Mouse (Mus musculus) G1E (cell line): ENCODE measurements around the gene Dgkb. TPM values are rescaled to one million over a fixed set of nuclear protein-coding genes. Genes with fewer than 3 reads are reported as not detected.
A peak's percentile ranks its signal among the peaks of the same experiment; 100 is the strongest.

Experiments
- ATAC-seq: 2 replicates; pipeline ENCODE4 v1.8.0; 2016; ENCODE audit warnings: mild to moderate bottlenecking; ENCODE audit not compliant: insufficient number of reproducible peaks, poor library complexity, low FRiP score, severe bottlenecking; ENCODE audit errors: extremely low read depth
- DNase-seq: peaks from one replicate; pipeline ENCODE4 v3.0.0; 2012; ENCODE audit warnings: low spot score
- H3K27me3 ChIP-seq: 2 replicates; pipeline ENCODE4 v1.6.1; 2012; ENCODE audit warnings: mild to moderate bottlenecking, low read length, inconsistent platforms; ENCODE audit not compliant: insufficient read depth
- H3K36me3 ChIP-seq: replicated peaks from 2 replicates; pipeline ENCODE3; 2012; ENCODE audit warnings: mild to moderate bottlenecking, inconsistent platforms
- H3K4me1 ChIP-seq: 2 replicates; pipeline ENCODE4 v1.6.1; 2012; ENCODE audit warnings: low read depth, low read length, inconsistent platforms, mixed read lengths; ENCODE audit not compliant: insufficient read depth
- H3K4me3 ChIP-seq: 2 replicates; pipeline ENCODE4 v1.5.1; 2012; ENCODE audit warnings: low read depth, mild to moderate bottlenecking, inconsistent platforms, low read length, moderate library complexity, mixed read lengths
- H3K9me3 ChIP-seq: replicated peaks from 2 replicates; pipeline ENCODE4 v1.6.1; 2012; ENCODE audit warnings: inconsistent platforms
- CTCF ChIP-seq: IDR thresholded peaks from 2 replicates; pipeline ENCODE4 v1.5.1; 2012; ENCODE audit warnings: low read depth, low read length, inconsistent platforms, mixed read lengths
- GATA1 ChIP-seq: IDR thresholded peaks from 2 replicates; pipeline ENCODE4 v1.6.1; 2012; ENCODE audit warnings: borderline replicate concordance, low read length, inconsistent platforms, mixed read lengths
- GATA2 ChIP-seq: IDR thresholded peaks from 2 replicates; pipeline ENCODE4 v1.6.1; 2012; ENCODE audit warnings: low read depth, low read length, inconsistent platforms, borderline replicate concordance
- POLR2AphosphoS5 ChIP-seq: IDR thresholded peaks from 2 replicates; pipeline ENCODE4 v1.6.1; 2012; ENCODE audit warnings: low read depth, low read length, inconsistent platforms; ENCODE audit not compliant: insufficient replicate concordance
- TAL1 ChIP-seq: conservative IDR thresholded peaks from 2 replicates; pipeline ENCODE4 v1.6.1; 2012; ENCODE audit warnings: low read depth, low read length, inconsistent platforms, mixed read lengths
- polyA plus RNA-seq: library from polyadenylated mRNA; stranded (reverse); fragments of >175 nt; gene quantifications from 2 replicates; pipeline ENCODE4 v1.2.3, GENCODE M21; 2012
- total RNA-seq, 2 experiments: library from RNA; stranded (forward) in 1 of 2; stranded (reverse) in 1 of 2; fragments of 200-1000 nt in 1 of 2; fragments of >200 nt in 1 of 2; fragmentation: Nextera tagmentation in 1 of 2; gene quantifications; 2 replicates each; pipeline ENCODE4 v1.2.3; 2014 to 2017

Gene Dgkb
- total and polyA plus RNA-seq, 3 experiments: 0.33 TPM; not detected in 2

DNA sequence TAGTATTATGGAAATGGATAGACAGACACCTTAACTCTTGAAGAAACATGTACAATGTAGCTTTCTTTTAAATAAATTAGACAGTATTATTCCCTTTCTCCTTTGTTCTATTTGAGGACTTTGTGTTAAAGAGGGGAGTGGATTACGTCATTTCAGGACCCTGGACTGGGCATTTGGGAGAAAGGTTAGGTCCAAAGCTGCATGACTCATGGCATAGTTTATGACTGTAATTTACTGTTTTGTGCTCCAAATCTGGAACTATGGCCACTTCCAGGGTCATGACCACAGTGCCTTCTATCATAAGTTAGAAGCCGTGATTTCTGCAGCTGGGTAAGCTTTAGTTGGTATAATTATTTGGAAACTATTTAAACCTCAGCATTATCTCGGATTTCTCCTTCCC, 294.4 kb downstream of the Dgkb start:
- no peak for DNase-seq
- Histone ChIP-seq H3K27me3 (no peaks in the 10 kb centered on the region), H3K4me3 (no peak overlapping the region), H3K4me1 (no peaks in the 10 kb centered on the region), H3K36me3 (no peaks in the 10 kb centered on the region), H3K9me3 (no peaks in the 10 kb centered on the region)
- ATAC-seq: no peak
- no peak for TF ChIP-seq CTCF
- TF ChIP-seq TAL1: no peak
- TF ChIP-seq POLR2AphosphoS5: no peak
- TF ChIP-seq GATA2: no peak
- no peak for TF ChIP-seq GATA1

GRCm38 (mm10) chr12:38114990-38115615, 297.6 kb downstream of the Dgkb start:
- DNase-seq (no peak), ATAC-seq (no peak)
- TF ChIP-seq CTCF: no peak
- no peak for TF ChIP-seq TAL1
- TF ChIP-seq GATA2: no peak
- no peak for TF ChIP-seq POLR2AphosphoS5
- no peak for TF ChIP-seq GATA1
- H3K36me3 ChIP-seq: no peaks in the 10 kb centered on the region
- H3K9me3 ChIP-seq: no peaks in the 10 kb centered on the region
- no peaks in the 10 kb centered on the region for H3K4me1 ChIP-seq
- H3K27me3 ChIP-seq: no peaks in the 10 kb centered on the region
- H3K4me3 ChIP-seq: no peak overlapping the region

DNA sequence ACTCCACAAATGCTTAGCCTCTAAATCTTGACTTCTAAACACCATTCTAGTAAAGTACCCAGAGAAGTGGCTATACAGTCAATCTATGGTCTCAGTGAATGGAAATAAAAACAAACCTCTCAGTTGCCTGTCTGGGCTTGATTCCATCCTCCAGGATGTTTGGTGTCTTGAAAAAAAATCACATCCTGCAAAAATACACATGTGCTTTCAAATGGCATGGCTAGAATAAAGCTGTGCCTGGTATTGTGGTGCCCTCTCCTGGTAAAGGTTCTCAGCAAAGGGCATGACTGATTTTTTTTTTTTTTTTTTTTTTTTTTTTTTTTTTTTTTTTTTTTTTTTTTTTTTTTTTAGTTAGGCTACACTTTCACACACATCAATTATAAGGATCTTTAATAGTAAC, 306.0 kb downstream of the Dgkb start:
- Histone ChIP-seq H3K4me3 (no peak overlapping the region), H3K4me1 (no peaks in the 10 kb centered on the region), H3K9me3 (no peaks in the 10 kb centered on the region), H3K27me3 (no peaks in the 10 kb centered on the region), H3K36me3 (no peaks in the 10 kb centered on the region)
- no peak for DNase-seq
- TF ChIP-seq TAL1 (no peak), GATA1 (no peak), CTCF (no peak), GATA2 (no peak), POLR2AphosphoS5 (no peak)
- no peak for ATAC-seq

DNA sequence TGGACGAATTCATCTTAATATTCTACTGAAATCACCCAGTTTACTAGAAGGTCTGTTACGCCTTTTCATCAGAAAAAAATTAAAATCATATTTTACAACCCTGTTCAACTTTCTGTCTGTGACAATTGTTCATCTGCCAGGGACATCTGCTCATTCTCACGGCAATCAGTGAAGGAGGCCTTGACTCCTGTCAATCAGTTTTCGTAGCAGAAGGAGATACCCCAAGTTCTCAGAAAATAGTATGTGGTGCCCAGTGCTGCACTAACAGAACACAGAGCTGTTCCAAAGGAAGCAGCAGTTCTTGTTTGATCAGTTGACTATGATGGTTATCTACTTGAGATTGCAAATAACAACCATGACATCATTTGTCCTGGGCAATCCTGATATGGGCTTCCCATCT, 307.8 kb downstream of the Dgkb start:
- no peak for ATAC-seq
- no peaks in the 10 kb centered on the region for H3K9me3 ChIP-seq
- no peaks in the 10 kb centered on the region for H3K27me3 ChIP-seq
- H3K4me3 ChIP-seq: no peak overlapping the region
- H3K36me3 ChIP-seq: no peaks in the 10 kb centered on the region
- TF ChIP-seq POLR2AphosphoS5 (no peak), GATA1 (no peak), GATA2 (no peak), CTCF (no peak)
- no peak for DNase-seq
- no peaks in the 10 kb centered on the region for H3K4me1 ChIP-seq

- no peak; the same call in 1 of the 2 replicates for ATAC-seq
- Histone ChIP-seq H3K4me1 (no peaks in the 10 kb centered on the region), H3K36me3 (no peaks in the 10 kb centered on the region), H3K4me3 (no peak overlapping the region), H3K27me3 (no peaks in the 10 kb centered on the region), H3K9me3 (no peaks in the 10 kb centered on the region)
- DNase-seq: no peak
- TF ChIP-seq GATA2 (no peak), CTCF (peak; percentile 23; the same call in 1 of the 2 replicates)
These were observed 312.8 kb downstream of the Dgkb start for GRCm38 (mm10) chr12:38130209-38130915.

- Histone ChIP-seq H3K4me3 (no peak overlapping the region), H3K27me3 (no peaks in the 10 kb centered on the region), H3K36me3 (no peaks in the 10 kb centered on the region), H3K4me1 (no peaks in the 10 kb centered on the region), H3K9me3 (peaks cover 10% of the 10 kb centered on the region)
- no peak for TF ChIP-seq TAL1
- no peak for TF ChIP-seq CTCF
- TF ChIP-seq POLR2AphosphoS5: no peak
- TF ChIP-seq GATA1: no peak
- TF ChIP-seq GATA2: no peak
- no peak for ATAC-seq
- no peak for DNase-seq
These were observed 318.9 kb downstream of the Dgkb start for GRCm38 (mm10) chr12:38136379-38136778.
